Mouse (Mus musculus) heart, adult 2 months (tissue): ENCODE measurements around the gene Zfyve19. TPM values are rescaled to one million over a fixed set of nuclear protein-coding genes. Genes with fewer than 3 reads are reported as not detected.
A peak's percentile ranks its signal among the peaks of the same experiment; 100 is the strongest.

ENCODE experiments used
- DNase-seq, 2 experiments: peaks; one replicate each; pipeline ENCODE4 v3.0.0; 2021
- H3K27ac ChIP-seq: fragments of 200-600 bp; 2 replicates; pipeline ENCODE4 v1.8.1; 2022
- H3K27me3 ChIP-seq: fragments of 200-500 bp; 2 replicates; pipeline ENCODE4 v1.6.1; 2012; ENCODE audit warnings: mild to moderate bottlenecking, low read length, inconsistent platforms, mixed read lengths; ENCODE audit not compliant: control insufficient read depth, insufficient read depth
- H3K36me3 ChIP-seq: fragments of 200-500 bp; 2 replicates; pipeline ENCODE4 v1.6.1; 2012; ENCODE audit warnings: low read length, inconsistent platforms; ENCODE audit not compliant: control insufficient read depth, insufficient read depth
- H3K4me1 ChIP-seq: fragments of 200-500 bp; 2 replicates; pipeline ENCODE4 v1.6.1; 2011; ENCODE audit warnings: low read length; ENCODE audit not compliant: control insufficient read depth, insufficient read depth
- H3K4me3 ChIP-seq: fragments of 200-600 bp; 2 replicates; pipeline ENCODE4 v1.8.1; 2022
- H3K79me2 ChIP-seq: fragments of 200-500 bp; replicated peaks from 2 replicates; pipeline ENCODE4 v1.6.1; 2012; ENCODE audit warnings: mild to moderate bottlenecking, inconsistent platforms, low read length, moderate library complexity, mixed read lengths; ENCODE audit not compliant: control insufficient read depth, insufficient read depth
- H3K9ac ChIP-seq: fragments of 200-500 bp; 2 replicates; pipeline ENCODE4 v1.6.1; 2012; ENCODE audit warnings: low read depth, mild to moderate bottlenecking, control low read depth, inconsistent platforms, low read length, mixed read lengths
- CTCF ChIP-seq: fragments of 200-600 bp; IDR thresholded peaks from 2 replicates; pipeline ENCODE4 v1.8.1; 2022; ENCODE audit warnings: antibody characterized with exemption, mild to moderate bottlenecking, moderate library complexity
- EP300 ChIP-seq: fragments of 200-500 bp; IDR thresholded peaks from 2 replicates; pipeline ENCODE4 v1.6.1; 2011; ENCODE audit warnings: low read depth, low read length, control low read depth; ENCODE audit not compliant: insufficient read depth
- POLR2A ChIP-seq: fragments of 200-500 bp; IDR thresholded peaks from 2 replicates; pipeline ENCODE4 v1.6.1; 2011; ENCODE audit warnings: mild to moderate bottlenecking, low read depth, low read length, control low read depth; ENCODE audit not compliant: insufficient read depth
- WGBS: fragments of 180-500 bp; shearing (Covaris S2); methylation state at CpG from one replicate; pipeline ENCODE4 v1.1.7; 2018; 5-methylcytosine and 5-hydroxymethylcytosine counted together
- intact Hi-C: fragments of 180-260 bp; cut with DNase I; formaldehyde crosslinking; loops from one replicate; pipeline ENCODE4 v1.15.1; 2025
- polyA plus RNA-seq: library from polyadenylated mRNA; depleted of rRNA; stranded (reverse); fragments of >200 nt; gene quantifications from 2 replicates; pipeline ENCODE4 v1.2.3, GENCODE M21; 2012
- total RNA-seq, 2 experiments: library from RNA; stranded (reverse); gene quantifications; 2 replicates each; pipeline ENCODE4 v1.2.3; 2021

Gene Zfyve19
- total and polyA plus RNA-seq, 3 experiments: 8.5 to 17.1 (median 11.6) TPM

- peak; percentile 76 to 77 for DNase-seq
- H3K4me1 ChIP-seq: peaks cover 1% of the 10 kb centered on the region
- no peak overlapping the region for H3K4me3 ChIP-seq
- TF ChIP-seq CTCF (no peak), EP300 (no peak), POLR2A (no peak)
- H3K36me3 ChIP-seq: no peaks in the 10 kb centered on the region
- intact Hi-C loops: no loop called here
- H3K27me3 ChIP-seq: no peaks in the 10 kb centered on the region
- 18% methylated on average over 13 of the region's 13 CpGs for WGBS
- H3K27ac ChIP-seq: no peak overlapping the region
- no peaks in the 10 kb centered on the region for H3K79me2 ChIP-seq
- H3K9ac ChIP-seq: no peak overlapping the region
Observed at GRCm38 (mm10) chr2:119172862-119173576, 35.4 kb upstream of the Zfyve19 start.

- no peak within 1 kb of the TSS for H3K4me3 ChIP-seq
- intact Hi-C loops: no loop called here
- no peaks in the 10 kb centered on the region for H3K27me3 ChIP-seq
- no peak within 1 kb of the TSS for H3K27ac ChIP-seq
- no peak for TF ChIP-seq CTCF
- no peak for TF ChIP-seq POLR2A
- TF ChIP-seq EP300: no peak
- no peak within 1 kb of the TSS for H3K9ac ChIP-seq
- 55% methylated on average over 8 of the region's 8 CpGs for whole genome bisulfite sequencing
- H3K79me2 ChIP-seq: no peaks in the 10 kb centered on the region
- no peaks in the 10 kb centered on the region for H3K36me3 ChIP-seq
- no peak for DNase-seq
- H3K4me1 ChIP-seq: peaks cover 1% of the 10 kb centered on the region
Observed at GRCm38 (mm10) chr2:119173991-119174651, 34.3 kb upstream of the Zfyve19 start, which contains the start of gene Gm14137. TSS of gene Gm14137 (plus strand) at chr2:119174509.

GRCm38 (mm10) chr2:119174866-119175265 lies 33.6 kb upstream of the Zfyve19 start:
- H3K9ac ChIP-seq: no peak overlapping the region
- no peak overlapping the region for H3K4me3 ChIP-seq
- H3K27me3 ChIP-seq: no peaks in the 10 kb centered on the region
- no peaks in the 10 kb centered on the region for H3K36me3 ChIP-seq
- H3K79me2 ChIP-seq: no peaks in the 10 kb centered on the region
- no peak for DNase-seq
- H3K4me1 ChIP-seq: peaks cover 1% of the 10 kb centered on the region
- whole genome bisulfite sequencing: 81% methylated on average over 14 of the region's 14 CpGs
- TF ChIP-seq POLR2A (no peak), EP300 (no peak), CTCF (no peak)
- no peak overlapping the region for H3K27ac ChIP-seq
- intact Hi-C loops: no loop called here

GRCm38 (mm10) chr2:119175614-119176013 lies 32.8 kb upstream of the Zfyve19 start:
- peaks cover 1% of the 10 kb centered on the region for H3K4me1 ChIP-seq
- no peak overlapping the region for H3K4me3 ChIP-seq
- H3K27me3 ChIP-seq: no peaks in the 10 kb centered on the region
- intact Hi-C loops: no loop called here
- WGBS: 46% methylated on average over 6 of the region's 6 CpGs
- no peak overlapping the region for H3K9ac ChIP-seq
- no peak for DNase-seq
- no peaks in the 10 kb centered on the region for H3K79me2 ChIP-seq
- no peaks in the 10 kb centered on the region for H3K36me3 ChIP-seq
- no peak for TF ChIP-seq EP300
- no peak for TF ChIP-seq CTCF
- no peak for TF ChIP-seq POLR2A
- H3K27ac ChIP-seq: no peak overlapping the region

GRCm38 (mm10) chr2:119176761-119177160 lies 31.7 kb upstream of the Zfyve19 start:
- no peak for DNase-seq
- Histone ChIP-seq H3K27me3 (no peaks in the 10 kb centered on the region), H3K4me1 (peaks cover 1% of the 10 kb centered on the region), H3K4me3 (no peak overlapping the region), H3K9ac (no peak overlapping the region), H3K27ac (no peak overlapping the region), H3K36me3 (no peaks in the 10 kb centered on the region), H3K79me2 (no peaks in the 10 kb centered on the region)
- TF ChIP-seq CTCF (no peak), EP300 (no peak), POLR2A (no peak)
- 78% methylated on average over 3 of the region's 3 CpGs for WGBS
- intact Hi-C loops: no loop called here

- 87% methylated on average over 5 of the region's 5 CpGs for WGBS
Observed at GRCm38 (mm10) chr2:119177384-119177939, 31.0 kb upstream of the Zfyve19 start.

More at GRCm38 (mm10) chr2:119177384-119177939, 31.0 kb upstream of the Zfyve19 start:
- Histone ChIP-seq H3K4me1 (peaks cover 1% of the 10 kb centered on the region), H3K9ac (no peak overlapping the region), H3K79me2 (no peaks in the 10 kb centered on the region), H3K27ac (no peak overlapping the region), H3K27me3 (no peaks in the 10 kb centered on the region), H3K4me3 (no peak overlapping the region), H3K36me3 (no peaks in the 10 kb centered on the region)
- no peak for DNase-seq
- TF ChIP-seq EP300: no peak
- TF ChIP-seq POLR2A: no peak
- TF ChIP-seq CTCF: no peak
- intact Hi-C loops: no loop called here
